Mouse (Mus musculus) hindbrain, embryonic 10.5 days (tissue): ENCODE results near the gene Dclre1c. TPM values are rescaled to one million over a fixed set of nuclear protein-coding genes. Genes with fewer than 3 reads are reported as not detected.

Experiments used
- DNase-seq: peaks from one replicate; pipeline ENCODE4 v3.0.0-alpha.2; 2017; ENCODE audit warnings: low spot score
- H3K27ac ChIP-seq: fragments of 300-500 bp; sonication (generic); 2 replicates; pipeline ENCODE4 v1.5.1; 2016; ENCODE audit warnings: mild to moderate bottlenecking, moderate library complexity
- H3K27me3 ChIP-seq: fragments of 300-500 bp; sonication (generic); 2 replicates; pipeline ENCODE4 v1.6.1; 2016; ENCODE audit warnings: mild to moderate bottlenecking; ENCODE audit not compliant: poor library complexity, insufficient read depth, severe bottlenecking
- H3K36me3 ChIP-seq: fragments of 300-500 bp; sonication (generic); 2 replicates; pipeline ENCODE4 v1.6.1; 2016; ENCODE audit warnings: mild to moderate bottlenecking, moderate library complexity
- H3K4me1 ChIP-seq: fragments of 300-500 bp; sonication (generic); replicated peaks from 2 replicates; pipeline ENCODE4 v1.6.1; 2016; ENCODE audit warnings: mild to moderate bottlenecking
- H3K4me3 ChIP-seq: fragments of 300-500 bp; sonication (generic); 2 replicates; pipeline ENCODE4 v1.5.1; 2016; ENCODE audit warnings: mild to moderate bottlenecking, moderate library complexity
- H3K9me3 ChIP-seq: fragments of 300-500 bp; sonication (generic); 2 replicates; pipeline ENCODE4 v1.6.1; 2016; ENCODE audit warnings: mild to moderate bottlenecking, moderate library complexity
- WGBS: fragments of 180-500 bp; shearing (Covaris S2); methylation state at CpG from one replicate; pipeline ENCODE4 v1.1.7; 2016; 5-methylcytosine and 5-hydroxymethylcytosine counted together
- polyA plus RNA-seq: library from polyadenylated mRNA; unstranded; fragments of >200 nt; fragmentation: Nextera tagmentation; extraction: Ambion mirVana; gene quantifications from 2 replicates; pipeline ENCODE4 v1.2.1, GENCODE M21; 2016

Dclre1c gene
- polyA plus RNA-seq, 1 experiment from 2014 or later = 8.4 TPM

DNA sequence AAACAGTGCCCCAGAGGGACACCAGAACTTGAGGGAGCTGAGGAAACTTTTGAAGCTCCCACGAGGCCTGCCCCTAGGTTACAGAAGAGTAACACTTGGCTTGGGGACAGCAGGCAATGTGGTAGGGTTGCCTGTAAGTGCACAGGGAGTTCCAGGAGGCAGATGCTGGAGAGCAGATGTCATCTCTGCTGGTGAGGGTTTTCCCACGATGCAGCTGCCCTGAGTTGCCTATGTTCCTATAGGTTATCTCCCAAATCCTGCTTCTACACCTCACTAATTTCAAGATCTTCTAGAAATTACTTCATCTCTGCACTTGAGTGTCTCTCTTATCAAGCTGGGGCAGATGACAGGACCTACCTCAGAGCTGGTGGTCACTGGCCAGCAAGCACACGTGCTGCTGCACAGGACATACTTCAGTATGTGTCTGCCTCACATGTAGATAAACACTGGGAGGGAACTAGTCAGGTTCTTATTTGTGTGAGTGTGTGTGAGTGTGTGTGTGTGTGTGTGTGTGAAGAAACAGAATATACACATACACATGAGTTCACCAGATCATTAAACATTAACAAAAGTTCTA is 70.0 kb downstream of the Dclre1c start:
- no peaks in the 10 kb centered on the region for H3K27me3 ChIP-seq
- H3K36me3 ChIP-seq = peaks cover 92% of the 10 kb centered on the region
- no peak overlapping the region for H3K27ac ChIP-seq
- WGBS = 89% methylated on average over 3 of the region's 3 CpGs
- no peak overlapping the region for H3K4me3 ChIP-seq
- no peaks in the 10 kb centered on the region for H3K9me3 ChIP-seq
- no peaks in the 10 kb centered on the region for H3K4me1 ChIP-seq
- no peak for DNase-seq

GRCm38 (mm10) chr2:3499543-3499942 is 75.6 kb downstream of the Dclre1c start:
- DNase-seq = no peak
- Histone ChIP-seq H3K27me3 (no peaks in the 10 kb centered on the region), H3K4me1 (no peaks in the 10 kb centered on the region), H3K27ac (no peak overlapping the region), H3K4me3 (no peak overlapping the region), H3K9me3 (no peaks in the 10 kb centered on the region), H3K36me3 (peaks cover 88% of the 10 kb centered on the region)
- WGBS = 91% methylated on average over 6 of the region's 6 CpGs

GRCm38 (mm10) chr2:3500886-3501285 is 77.0 kb downstream of the Dclre1c start:
- Histone ChIP-seq H3K4me1 (no peaks in the 10 kb centered on the region), H3K4me3 (no peak overlapping the region), H3K9me3 (no peaks in the 10 kb centered on the region), H3K36me3 (peaks cover 88% of the 10 kb centered on the region), H3K27me3 (no peaks in the 10 kb centered on the region), H3K27ac (no peak overlapping the region)
- WGBS = 93% methylated on average over 5 of the region's 5 CpGs
- DNase-seq = no peak

- peaks cover 39% of the 10 kb centered on the region for H3K36me3 ChIP-seq
- peak overlapping the region; percentile 91 for H3K4me3 ChIP-seq
- peaks cover 14% of the 10 kb centered on the region for H3K4me1 ChIP-seq
- under 1% methylated on average over 15 of the region's 15 CpGs for WGBS
- H3K9me3 ChIP-seq = no peaks in the 10 kb centered on the region
- H3K27me3 ChIP-seq = no peaks in the 10 kb centered on the region
- peak; percentile 51 for DNase-seq
- peak overlapping the region; percentile 91 for H3K27ac ChIP-seq
Observed at GRCm38 (mm10) chr2:3512076-3512475, 88.1 kb downstream of the Dclre1c start.

DNA sequence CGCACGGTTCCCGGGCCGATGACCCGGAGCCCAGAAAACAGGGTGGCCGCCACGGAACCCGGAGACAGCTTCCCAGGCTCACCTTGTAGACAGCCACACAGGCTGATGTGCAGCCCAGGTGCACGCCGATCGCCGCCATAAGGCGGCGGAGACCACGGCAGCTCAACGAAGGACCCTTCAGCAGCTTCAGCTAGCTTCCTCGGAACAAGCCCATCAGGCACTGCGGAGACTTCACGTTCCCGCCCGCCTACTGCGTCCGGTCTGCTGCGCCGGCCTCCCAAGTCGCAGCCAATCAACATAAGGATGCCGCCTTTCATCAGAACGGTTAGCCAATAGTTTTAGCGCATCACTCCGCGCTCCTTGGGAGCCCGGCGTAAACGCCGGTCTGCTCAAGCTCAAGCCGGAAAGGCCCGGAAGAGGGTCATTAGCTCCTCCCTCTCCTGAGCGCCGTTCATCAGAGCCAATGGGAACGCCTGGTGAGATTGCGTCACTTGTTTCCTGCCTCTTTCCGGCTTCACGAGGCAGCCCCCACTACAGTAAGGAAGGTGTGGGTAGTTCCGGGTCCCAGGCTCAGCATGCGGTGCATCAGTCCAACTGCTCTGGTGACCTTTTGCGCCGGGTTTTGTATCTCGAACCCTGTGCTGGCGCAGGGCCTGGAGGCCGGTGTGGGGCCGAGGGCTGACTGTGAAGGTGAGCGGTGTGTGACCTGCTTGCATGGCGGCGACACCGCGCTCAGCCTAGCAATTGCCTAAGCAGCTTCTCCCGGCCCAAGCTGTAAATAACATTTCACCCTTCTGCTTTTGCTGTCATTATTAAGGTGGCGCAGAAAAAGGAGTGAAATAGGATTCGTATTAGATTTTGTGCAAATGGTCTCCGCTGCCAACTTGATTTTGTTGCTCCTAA is 88.9 kb downstream of the Dclre1c start, which contains the start of the genes Gm45902, Hspa14 and Cdnf:
TSS of gene Gm45902 (minus strand) at position 239 of the 903 bp plus-strand sequence.
TSS of gene Hspa14 (minus strand) at position 263 of the 903 bp plus-strand sequence.
TSS of gene Cdnf (plus strand) at position 479 of the 903 bp plus-strand sequence.
- Histone ChIP-seq H3K27ac (peak within 1 kb of the TSS; percentile 91), H3K4me1 (peaks cover 14% of the 10 kb centered on the region), H3K9me3 (no peaks in the 10 kb centered on the region), H3K36me3 (peaks cover 31% of the 10 kb centered on the region), H3K27me3 (no peaks in the 10 kb centered on the region), H3K4me3 (peak within 1 kb of the TSS; percentile 91)
- peak; percentile 97 for DNase-seq
- under 1% methylated on average over 60 of the region's 60 CpGs for WGBS

Other genes with a start within 250 kb of the Dclre1c start
- gene Nmt2, start 139.9 kb upstream of the Dclre1c start, polyA plus RNA-seq = 57.5 and 65.1 TPM in 2 replicates
- 17.0 and 22.1 TPM in 2 replicates for gene Rpp38, start 91.5 kb upstream of the Dclre1c start, polyA plus RNA-seq
- 0.67 TPM in 1 of 2 replicates, not detected in the other for gene Acbd7, start 88.0 kb upstream of the Dclre1c start, polyA plus RNA-seq
- not detected in 2 replicates for gene Olah, start 26.9 kb upstream of the Dclre1c start, polyA plus RNA-seq
- gene Meig1, start 1.5 kb upstream of the Dclre1c start, polyA plus RNA-seq = 1.3 and 6.5 TPM in 2 replicates
- gene Suv39h2, start 50.9 kb downstream of the Dclre1c start, polyA plus RNA-seq = 27.2 and 38.9 TPM in 2 replicates
- gene Gm45902, start 88.7 kb downstream of the Dclre1c start, polyA plus RNA-seq = 8.8 and 10.5 TPM in 2 replicates
- 110 and 136 TPM in 2 replicates for gene Hspa14, start 88.7 kb downstream of the Dclre1c start, polyA plus RNA-seq
- 0.14 and 0.27 TPM in 2 replicates for gene Cdnf, start 88.9 kb downstream of the Dclre1c start, polyA plus RNA-seq
- gene Fam107b, start 146.4 kb downstream of the Dclre1c start, polyA plus RNA-seq = 44.2 and 46.8 TPM in 2 replicates